Comparison of ENCODE assay signal across 14 mouse cellular contexts in genomic region chr1:106280171-106280913, GRCm38 (mm10).
A peak's percentile ranks its signal among the peaks of the same experiment; 100 is the strongest.
DNase-seq lines count a peak whose midpoint lies in the region; ATAC-seq lines count a peak whose summit lies in the region.
"Had no signal": no experiment of that assay in that cellular context is flagged by ENCODE, and none has a peak within 500 bp of the region (broad histone marks: within the 10 kb centered on the region; RNA-seq: fewer than 3 reads in every experiment).

No protein-coding gene starts in this region.

- ATAC-seq in kidney, embryonic 14.5 days (ENCODE audit: low FRiP score, low TSS enrichment): no peak

- H3K36me3 ChIP-seq in kidney, embryonic 14.5 days (ENCODE audit: control insufficient read depth, insufficient read depth, low read length): no peaks in the 10 kb centered on the region
- H3K36me3 ChIP-seq: limb, embryonic 15.5 days; neural tube, embryonic 15.5 days had no signal

- H3K4me1 ChIP-seq in kidney, embryonic 14.5 days (ENCODE audit: control insufficient read depth, insufficient read depth, low read length): no peaks in the 10 kb centered on the region

- H3K9ac ChIP-seq in kidney, embryonic 14.5 days (ENCODE audit: low read depth, low read length): no peak overlapping the region
- H3K9ac ChIP-seq: hindbrain, embryonic 14.5 days; limb, embryonic 15.5 days; neural tube, embryonic 15.5 days had no signal

- intact Hi-C loops in heart, postnatal 14 days (cut with DNase I): no loop called here

- 77% methylated on average over 8 of the region's 8 CpGs for WGBS in kidney, embryonic 14.5 days

- no peak overlapping the region for H3K27ac ChIP-seq in kidney, embryonic 14.5 days (ENCODE audit: low read depth, low read length)
- H3K27ac ChIP-seq: hindbrain, embryonic 14.5 days; left cerebral cortex, adult 2 months; limb, embryonic 15.5 days; neural tube, embryonic 15.5 days had no signal

- no peaks in the 10 kb centered on the region for H3K9me3 ChIP-seq in kidney, embryonic 14.5 days (ENCODE audit: control insufficient read depth, low read length)
- H3K9me3 ChIP-seq: limb, embryonic 15.5 days; neural tube, embryonic 15.5 days had no signal

- no peak overlapping the region for H3K4me2 ChIP-seq in kidney, embryonic 14.5 days (replicated peaks; ENCODE audit: low read depth, low read length)
- H3K4me2 ChIP-seq: hindbrain, embryonic 14.5 days; limb, embryonic 15.5 days; neural tube, embryonic 15.5 days had no signal

- H3K27me3 ChIP-seq in kidney, embryonic 14.5 days (ENCODE audit: control insufficient read depth, insufficient read depth, low read length): no peaks in the 10 kb centered on the region
- H3K27me3 ChIP-seq: limb, embryonic 15.5 days; neural tube, embryonic 15.5 days had no signal

- H3K4me3 ChIP-seq in kidney, embryonic 14.5 days (ENCODE audit: low read length): no peak overlapping the region
- H3K4me3 ChIP-seq: left cerebral cortex, adult 2 months; limb, embryonic 15.5 days; neural tube, embryonic 15.5 days had no signal

- DNase-seq in adrenal gland, postnatal 14 days: peak; percentile 54
- DNase-seq in adrenal gland, adult 8-10 months: no peak
- DNase-seq in kidney, postnatal 10 days: peak; percentile 51
- peak; percentile 51 for DNase-seq in heart, postnatal 14 days
- DNase-seq in lung, postnatal 25 days (ENCODE audit: low spot score): peak; percentile 57
- DNase-seq in T-cell, adult 2 months (ENCODE audit: low spot score): no peak
- DNase-seq in right cerebral cortex, postnatal 4 days: no peak
- DNase-seq: cerebellum, adult 8-10 months; right cerebral cortex, adult 18-20 months had no signal

Comparison
In these comparisons a context has a peak if more than half of its experiments do, and no peak if none do; other contexts are left out.
1. DNase-seq: peak in adrenal gland, postnatal 14 days (single experiment), kidney, postnatal 10 days (single experiment), heart, postnatal 14 days (2 of 2) and lung, postnatal 25 days (single experiment); none in adrenal gland, adult 8-10 months (single experiment), T-cell, adult 2 months (single experiment) and right cerebral cortex, postnatal 4 days (single experiment).